Mouse (Mus musculus) layer of hippocampus, postnatal 25 days (tissue): Measurements from ENCODE around the gene Dera. TPM values are rescaled to one million over a fixed set of nuclear protein-coding genes. Genes with fewer than 3 reads are reported as not detected.
A peak's percentile ranks its signal among the peaks of the same experiment; 100 is the strongest.

ENCODE experiments used
- DNase-seq, 2 experiments: peaks; one replicate each; pipeline ENCODE4 v3.0.0; 2022; ENCODE audit warnings: mixed read lengths in 2 of 2, low spot score in 1 of 2; ENCODE audit errors: extremely low spot score in 1 of 2
- total RNA-seq, 2 experiments: library from RNA; stranded (reverse); gene quantifications; 2 replicates each; pipeline ENCODE4 v1.2.3; 2021

Gene Dera
- total RNA-seq, 2 experiments from 2014 or later, result 4.8 to 5.3 TPM

DNA sequence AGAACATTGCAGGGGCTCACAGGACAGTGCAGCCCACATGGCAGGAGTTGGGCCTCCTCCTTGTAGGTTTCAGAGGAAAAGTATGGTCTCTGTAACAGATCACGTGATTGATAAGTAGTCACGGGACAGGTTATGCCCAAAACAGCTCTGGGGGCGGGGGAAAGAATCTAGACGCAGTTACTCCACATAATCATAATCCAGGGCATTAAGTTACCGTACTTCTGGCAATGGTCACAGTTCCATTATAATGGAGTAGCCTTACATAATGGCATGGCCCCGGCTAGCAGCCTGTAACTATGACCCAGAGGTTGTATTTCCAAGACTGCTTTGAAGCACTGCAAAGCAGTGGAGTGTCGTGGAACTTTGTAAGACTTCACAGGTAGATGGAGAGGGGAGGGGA is 49.8 kb downstream of the Dera start:
- DNase-seq, result no peak

GRCm38 (mm10) chr6:137804606-137805005 is 50.3 kb downstream of the Dera start:
- DNase-seq, result no peak

GRCm38 (mm10) chr6:137806342-137806741 is 52.0 kb downstream of the Dera start:
- no peak for DNase-seq

GRCm38 (mm10) chr6:137806806-137807205 is 52.5 kb downstream of the Dera start:
- no peak for DNase-seq

- no peak for DNase-seq
Measured at GRCm38 (mm10) chr6:137807296-137807695, 53.0 kb downstream of the Dera start.

- DNase-seq, result no peak
Measured at GRCm38 (mm10) chr6:137808706-137809105, 54.4 kb downstream of the Dera start.

DNA sequence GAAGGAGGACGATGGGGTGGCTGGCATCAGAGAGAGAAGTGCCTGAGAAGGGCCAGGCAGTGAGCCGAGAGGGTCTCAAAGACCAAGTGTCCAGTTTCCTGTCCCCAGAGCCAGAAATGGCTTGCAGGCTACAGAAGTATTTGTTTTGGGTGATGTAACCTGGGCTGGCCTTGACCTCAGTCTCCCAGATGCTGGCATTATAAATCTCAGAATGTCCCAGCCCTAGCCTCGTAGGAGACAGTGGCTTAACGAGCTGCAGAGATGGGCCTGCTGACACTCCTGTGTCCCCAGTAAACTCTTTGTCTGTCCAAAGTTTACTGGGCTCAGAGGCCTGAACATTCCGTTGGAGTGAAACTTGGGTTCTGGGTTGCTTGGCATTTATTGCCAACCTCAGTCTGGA is 55.8 kb downstream of the Dera start:
- no peak for DNase-seq

DNA sequence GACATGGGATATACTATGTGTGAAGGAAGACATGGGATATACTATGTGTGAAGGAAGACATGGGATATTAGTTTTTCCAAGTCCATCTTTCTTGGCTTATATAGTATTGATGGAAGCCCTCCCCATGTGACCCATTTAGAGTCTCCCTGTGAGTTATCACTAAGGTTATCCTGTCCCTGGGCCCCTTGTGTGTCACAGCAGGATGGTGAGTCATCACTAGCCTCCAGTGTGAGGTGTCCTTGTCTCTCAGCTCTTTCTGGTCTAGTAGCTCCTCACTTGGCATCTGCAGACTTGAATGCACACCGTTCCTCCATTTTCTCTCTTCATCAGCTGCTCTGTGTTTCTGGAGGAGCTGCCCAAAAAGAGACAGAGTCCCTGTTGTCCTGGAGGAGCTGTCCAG is 59.7 kb downstream of the Dera start:
- no peak for DNase-seq

GRCm38 (mm10) chr6:137816508-137816907 is 62.2 kb downstream of the Dera start:
- no peak for DNase-seq

GRCm38 (mm10) chr6:137822550-137822949 is 68.2 kb downstream of the Dera start:
- DNase-seq, result no peak

- DNase-seq, result no peak
Measured at GRCm38 (mm10) chr6:137824046-137825021, 70.0 kb downstream of the Dera start.

DNA sequence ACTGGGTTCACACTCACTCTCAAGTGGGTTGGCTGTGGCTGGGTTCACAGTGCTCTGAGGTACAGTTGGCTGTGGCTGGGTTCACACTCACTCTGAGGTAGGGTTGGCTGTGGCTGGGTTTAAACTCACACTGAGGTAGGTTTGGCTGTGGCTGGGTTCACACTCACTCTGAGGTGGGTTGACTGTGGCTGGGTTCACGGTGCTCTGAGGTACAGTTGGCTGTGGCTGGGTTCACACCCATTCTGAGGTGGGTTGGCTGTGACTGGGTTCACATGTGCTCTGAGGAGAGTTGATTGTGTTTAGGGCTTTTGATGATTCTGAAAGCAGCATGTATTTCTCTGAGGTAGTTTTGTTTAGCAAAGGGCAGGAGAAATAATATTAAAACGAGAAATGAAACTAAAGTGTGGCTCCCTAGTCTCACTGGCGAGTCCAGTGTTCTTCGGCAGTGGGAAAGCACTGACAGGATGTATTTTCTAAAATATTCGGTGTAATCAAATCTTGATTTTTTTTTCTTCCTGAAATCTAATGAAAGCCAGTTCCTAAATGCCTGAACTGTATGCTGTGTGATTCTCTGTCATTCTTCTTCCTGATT is 70.8 kb downstream of the Dera start:
- DNase-seq, result no peak

- no peak for DNase-seq
Measured at GRCm38 (mm10) chr6:137829056-137829776, 74.9 kb downstream of the Dera start.

DNA sequence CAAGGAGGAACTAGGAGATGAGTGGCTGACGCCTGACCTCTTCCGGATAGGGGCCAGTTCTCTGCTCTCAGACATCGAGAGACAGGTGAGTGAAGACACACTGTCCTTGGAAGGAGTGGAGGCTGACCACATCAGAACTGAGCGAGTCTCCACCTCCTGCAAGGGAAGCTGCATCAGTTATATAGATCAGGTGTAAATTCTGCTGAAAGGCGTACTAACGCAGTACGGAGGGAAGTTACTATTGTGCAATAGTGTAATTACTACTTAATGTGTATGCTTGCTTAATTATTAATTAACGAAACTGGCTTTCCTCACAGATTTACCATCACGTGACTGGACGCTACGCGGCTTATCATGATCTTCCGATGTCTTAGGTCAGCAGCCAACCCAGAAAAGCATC is 82.5 kb downstream of the Dera start:
- DNase-seq, result no peak

- DNase-seq, result no peak
Measured at GRCm38 (mm10) chr6:137843337-137843736, 89.0 kb downstream of the Dera start.

- DNase-seq, result no peak
Measured at GRCm38 (mm10) chr6:137857198-137858194, 103.2 kb downstream of the Dera start.

GRCm38 (mm10) chr6:137869903-137870580 is 115.7 kb downstream of the Dera start:
- no peak for DNase-seq

DNA sequence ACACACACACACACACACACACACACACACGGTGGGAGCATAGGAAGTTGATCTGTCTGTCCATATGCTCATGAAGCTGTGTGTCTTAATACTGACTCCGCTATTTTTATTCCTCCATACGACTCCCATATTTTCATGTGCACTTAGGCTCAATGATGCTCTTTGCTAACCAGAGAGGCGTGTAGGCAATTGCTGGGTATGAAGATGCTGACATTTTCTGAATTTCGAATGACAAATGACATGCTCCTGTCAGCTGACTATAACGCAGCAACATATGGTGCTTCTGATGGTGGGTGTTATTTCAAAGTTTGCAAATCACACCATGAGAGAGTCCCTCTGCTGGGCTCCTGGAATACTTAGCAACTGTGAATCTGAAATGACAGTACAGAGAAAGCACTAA is 116.3 kb downstream of the Dera start:
- DNase-seq, result peak in 1 of 2 experiments; percentile 31

GRCm38 (mm10) chr6:137872055-137872735 is 117.8 kb downstream of the Dera start:
- DNase-seq, result peak; percentile 47 to 74
